Mouse (Mus musculus) brain, embryonic 14.5 days (tissue): ENCODE measurements around the gene Ttc28.

Experiments
- CTCF ChIP-seq: fragments of 200-500 bp; IDR thresholded peaks from 2 replicates; pipeline ENCODE4 v1.5.1; 2012; ENCODE audit warnings: inconsistent platforms, mild to moderate bottlenecking, moderate library complexity, borderline replicate concordance; ENCODE audit not compliant: insufficient read depth, insufficient read length; ENCODE audit errors: extremely low read depth
- POLR2A ChIP-seq: fragments of 200-500 bp; IDR thresholded peaks from 2 replicates; pipeline ENCODE4 v1.6.1; 2012; ENCODE audit warnings: mild to moderate bottlenecking, inconsistent platforms, borderline replicate concordance; ENCODE audit not compliant: poor library complexity, insufficient read depth, insufficient read length, severe bottlenecking; ENCODE audit errors: extremely low read depth

DNA sequence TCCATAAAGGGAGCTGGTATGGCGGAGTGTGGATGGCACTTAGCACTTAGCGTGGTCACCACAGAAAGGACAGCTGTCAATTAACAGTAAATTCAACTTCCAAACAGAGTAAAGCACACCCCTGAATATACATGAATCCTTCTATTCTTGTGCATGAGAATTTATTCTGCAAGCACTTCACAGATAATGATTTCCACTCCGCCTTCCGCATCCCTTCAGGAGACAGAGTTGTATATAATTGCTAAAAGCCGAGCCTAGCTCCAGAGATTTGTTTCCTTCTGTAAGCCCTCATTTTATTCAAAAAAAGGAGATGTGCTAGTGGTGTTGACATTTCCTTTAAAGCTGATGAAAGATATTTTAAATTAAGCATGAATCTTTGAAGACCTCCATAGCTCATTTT is 162.3 kb downstream of the Ttc28 start:
- TF ChIP-seq POLR2A (no peak), CTCF (no peak)
